Mouse (Mus musculus): ENCODE data around the gene Olfr221. TPM values are rescaled to one million over a fixed set of nuclear protein-coding genes. Genes with fewer than 3 reads are reported as not detected.
A peak's percentile ranks its signal among the peaks of the same experiment; 100 is the strongest.

Gene Olfr221
- polyA plus RNA-seq, 2 experiments: not detected

DNA sequence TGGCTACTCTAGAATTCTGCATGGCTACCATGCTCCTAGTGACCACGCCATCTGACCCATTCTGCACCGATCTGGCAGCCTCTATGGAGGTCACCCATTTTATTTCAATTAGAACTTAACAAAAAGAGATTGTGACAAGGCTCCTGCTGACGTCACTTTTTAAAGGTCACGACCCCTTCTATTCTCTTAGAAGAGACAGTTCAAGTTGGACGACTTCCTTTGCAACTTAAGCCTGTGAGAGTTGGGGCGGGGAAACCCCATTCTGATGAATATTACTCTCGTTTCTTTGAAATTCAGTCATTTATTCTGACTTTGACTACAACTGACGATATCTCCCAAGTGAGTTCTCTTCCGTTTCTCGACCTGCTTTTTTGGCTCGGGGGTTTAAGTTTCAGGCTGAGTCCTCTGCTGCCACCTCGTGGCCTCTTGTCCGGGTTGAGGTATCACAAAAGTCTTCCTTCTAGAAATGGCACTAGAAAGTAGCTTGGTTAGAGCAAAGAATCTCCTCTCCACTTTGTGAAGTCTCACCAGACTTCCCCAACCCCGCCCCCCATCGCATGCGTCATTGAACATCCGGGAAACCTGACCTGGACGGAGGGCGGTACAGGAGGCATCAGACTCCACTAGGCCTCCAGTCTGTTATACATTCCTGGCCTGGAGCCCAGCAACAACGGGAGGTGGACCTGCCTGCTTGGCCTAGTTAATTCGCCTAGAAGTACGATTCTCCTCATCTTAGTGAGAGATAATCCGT is 19.4 kb downstream of the Olfr221 start:
- no peaks in the 10 kb centered on the region for H3K9me3 ChIP-seq (ENCODE audit: control insufficient read depth, low read length)
- H3K4me1 ChIP-seq (replicated peaks; ENCODE audit: control insufficient read depth in 2 of 2, insufficient read depth in 2 of 2, low read length in 1 of 2): peaks cover 49 to 55% of the 10 kb centered on the region in 2 experiments
- no peaks in the 10 kb centered on the region for H3K36me3 ChIP-seq (replicated peaks; ENCODE audit: control insufficient read depth, insufficient read depth, low read depth)
- peak overlapping the region; percentile 59 for H3K9ac ChIP-seq (replicated peaks)
- peak; percentile 15; the same call in 1 of the 2 replicates for ATAC-seq (ENCODE audit: insufficient read depth)
- peak; percentile 82 for TF ChIP-seq CTCF (IDR thresholded peaks at IDR 0.05; ENCODE audit: low read depth)
- TF ChIP-seq EP300 (IDR thresholded peaks at IDR 0.05; ENCODE audit: low read depth): no peak
- peak overlapping the region; percentile 83 for H3K4me2 ChIP-seq (ENCODE audit: low read depth)
- H3K4me3 ChIP-seq (ENCODE audit: insufficient read depth in 1 of 2, low read depth in 2 of 2, low read length in 2 of 2): peak overlapping the region; percentile 40 to 51
- no peaks in the 10 kb centered on the region for H3K27me3 ChIP-seq (ENCODE audit: control insufficient read depth, insufficient read depth, low read length)
- 6% methylated on average over 23 of the region's 23 CpGs for WGBS (ENCODE audit: insufficient replicate concordance)
- peak; percentile 71 to 81 (median 73) for DNase-seq (ENCODE audit: low read depth in 3 of 3, low spot score in 3 of 3)
- H3K27ac ChIP-seq: peak overlapping the region; percentile 93

- TF ChIP-seq EP300 (IDR thresholded peaks at IDR 0.05; ENCODE audit: low read depth) (no peak), CTCF (IDR thresholded peaks at IDR 0.05; ENCODE audit: low read depth) (no peak)
- H3K27ac ChIP-seq: peak overlapping the region; percentile 93
- no peaks in the 10 kb centered on the region for H3K9me3 ChIP-seq (ENCODE audit: control insufficient read depth, low read length)
- peak overlapping the region; percentile 83 for H3K4me2 ChIP-seq (ENCODE audit: low read depth)
- peak overlapping the region in 1 of 2 experiments; percentile 40; a peak in 1 of 4 replicates for H3K4me3 ChIP-seq (ENCODE audit: insufficient read depth in 1 of 2, low read depth in 2 of 2, low read length in 2 of 2)
- H3K9ac ChIP-seq (replicated peaks): peak overlapping the region; percentile 59
- DNase-seq (ENCODE audit: low read depth in 3 of 3, low spot score in 3 of 3): no peak
- peaks cover 52 to 58% of the 10 kb centered on the region in 2 experiments for H3K4me1 ChIP-seq (replicated peaks; ENCODE audit: control insufficient read depth in 2 of 2, insufficient read depth in 2 of 2, low read length in 1 of 2)
- no peaks in the 10 kb centered on the region for H3K36me3 ChIP-seq (replicated peaks; ENCODE audit: control insufficient read depth, insufficient read depth, low read depth)
- H3K27me3 ChIP-seq (ENCODE audit: control insufficient read depth, insufficient read depth, low read length): no peaks in the 10 kb centered on the region
- WGBS (ENCODE audit: insufficient replicate concordance): 53% methylated on average over 3 of the region's 3 CpGs
- ATAC-seq (ENCODE audit: insufficient read depth): no peak
These were observed 20.0 kb downstream of the Olfr221 start for GRCm38 (mm10) chr14:52022244-52022708.

- Histone ChIP-seq H3K27me3 (ENCODE audit: control insufficient read depth, insufficient read depth, low read length) (no peaks in the 10 kb centered on the region), H3K4me2 (ENCODE audit: low read depth) (peak overlapping the region; percentile 83), H3K4me1 (replicated peaks; ENCODE audit: control insufficient read depth in 2 of 2, insufficient read depth in 2 of 2, low read length in 1 of 2) (peaks cover 54 to 58% of the 10 kb centered on the region in 2 experiments), H3K36me3 (replicated peaks; ENCODE audit: control insufficient read depth, insufficient read depth, low read depth) (no peaks in the 10 kb centered on the region), H3K9ac (replicated peaks) (peak overlapping the region; percentile 34), H3K4me3 (ENCODE audit: insufficient read depth in 1 of 2, low read depth in 2 of 2, low read length in 2 of 2) (no peak overlapping the region), H3K9me3 (ENCODE audit: control insufficient read depth, low read length) (no peaks in the 10 kb centered on the region), H3K27ac (peak overlapping the region; percentile 93)
- no peak for TF ChIP-seq CTCF (IDR thresholded peaks at IDR 0.05; ENCODE audit: low read depth)
- peak; percentile 76 for TF ChIP-seq EP300 (IDR thresholded peaks at IDR 0.05; ENCODE audit: low read depth)
- ATAC-seq (ENCODE audit: insufficient read depth) (peak; percentile 1), DNase-seq (ENCODE audit: low read depth in 3 of 3, low spot score in 3 of 3) (peak; percentile 65 to 72 (median 65))
- 46% methylated on average over 8 of the region's 8 CpGs for WGBS (ENCODE audit: insufficient replicate concordance)
These were observed 20.6 kb downstream of the Olfr221 start for GRCm38 (mm10) chr14:52021568-52022212.

DNA sequence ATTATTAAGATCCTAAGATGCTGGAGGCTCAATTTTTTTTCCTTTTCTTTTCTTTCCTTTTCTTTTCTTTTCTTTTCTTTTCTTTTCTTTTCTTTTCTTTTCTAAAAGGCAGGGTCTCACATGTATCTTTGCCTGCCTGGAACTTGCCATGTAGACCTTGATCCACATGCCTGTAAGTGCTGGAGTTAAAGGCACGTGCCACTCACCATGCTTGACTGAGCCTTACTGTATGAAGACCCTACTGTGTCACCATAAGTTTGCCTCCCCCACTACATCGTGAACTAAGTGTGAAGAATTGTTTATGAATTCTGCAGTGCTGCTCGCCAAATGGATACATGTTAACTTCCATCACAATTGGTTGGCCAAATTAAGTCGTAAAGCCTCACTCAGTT is 21.1 kb downstream of the Olfr221 start:
- DNase-seq (ENCODE audit: low read depth in 3 of 3, low spot score in 3 of 3) (no peak), ATAC-seq (ENCODE audit: insufficient read depth) (no peak)
- H3K9me3 ChIP-seq (ENCODE audit: control insufficient read depth, low read length): no peaks in the 10 kb centered on the region
- H3K9ac ChIP-seq (replicated peaks): peak overlapping the region; percentile 89
- peak overlapping the region; percentile 83 for H3K4me2 ChIP-seq (ENCODE audit: low read depth)
- H3K27ac ChIP-seq: peak overlapping the region; percentile 93
- peaks cover 57 to 61% of the 10 kb centered on the region in 2 experiments for H3K4me1 ChIP-seq (replicated peaks; ENCODE audit: control insufficient read depth in 2 of 2, insufficient read depth in 2 of 2, low read length in 1 of 2)
- no peaks in the 10 kb centered on the region for H3K36me3 ChIP-seq (replicated peaks; ENCODE audit: control insufficient read depth, insufficient read depth, low read depth)
- H3K4me3 ChIP-seq (ENCODE audit: insufficient read depth in 1 of 2, low read depth in 2 of 2, low read length in 2 of 2): peak overlapping the region in 1 of 2 experiments; percentile 85; a peak in 2 of 4 replicates
- no peak for TF ChIP-seq CTCF (IDR thresholded peaks at IDR 0.05; ENCODE audit: low read depth)
- no peak for TF ChIP-seq EP300 (IDR thresholded peaks at IDR 0.05; ENCODE audit: low read depth)
- no peaks in the 10 kb centered on the region for H3K27me3 ChIP-seq (ENCODE audit: control insufficient read depth, insufficient read depth, low read length)
- 57% methylated on average over 4 of the region's 4 CpGs for whole genome bisulfite sequencing (ENCODE audit: insufficient replicate concordance)

Measured in liver, embryonic 14.5 days (tissue).